Mouse (Mus musculus) stomach, embryonic 15.5 days (tissue): ENCODE data around the gene Rufy3. TPM values are rescaled to one million over a fixed set of nuclear protein-coding genes. Genes with fewer than 3 reads are reported as not detected.
A peak's percentile ranks its signal among the peaks of the same experiment; 100 is the strongest.

Source experiments
- ATAC-seq: fragments of 200-750 bp; cut with Nextera tagmentation; 2 replicates; pipeline ENCODE4 v1.8.0; 2017; ENCODE audit warnings: low read depth, moderate number of reproducible peaks, moderate TSS enrichment; ENCODE audit not compliant: insufficient read depth, low FRiP score
- H3K27ac ChIP-seq: fragments of 300-500 bp; sonication (generic); 2 replicates; pipeline ENCODE4 v1.5.1; 2015; ENCODE audit warnings: mild to moderate bottlenecking, inconsistent platforms
- H3K27me3 ChIP-seq: fragments of 300-500 bp; sonication (generic); replicated peaks from 2 replicates; pipeline ENCODE4 v1.6.1; 2015; ENCODE audit warnings: inconsistent platforms
- H3K36me3 ChIP-seq: fragments of 300-500 bp; sonication (generic); 2 replicates; pipeline ENCODE4 v1.6.1; 2015; ENCODE audit warnings: inconsistent platforms
- H3K4me1 ChIP-seq: fragments of 300-500 bp; sonication (generic); 2 replicates; pipeline ENCODE4 v1.6.1; 2015; ENCODE audit warnings: inconsistent platforms
- H3K4me2 ChIP-seq: fragments of 300-500 bp; sonication (generic); 2 replicates; pipeline ENCODE4 v1.6.1; 2015; ENCODE audit warnings: mild to moderate bottlenecking, inconsistent platforms
- H3K4me3 ChIP-seq: fragments of 300-500 bp; sonication (generic); replicated peaks from 2 replicates; pipeline ENCODE4 v1.5.1; 2015; ENCODE audit warnings: inconsistent platforms
- H3K9ac ChIP-seq: fragments of 300-500 bp; sonication (generic); 2 replicates; pipeline ENCODE4 v1.6.1; 2015; ENCODE audit warnings: inconsistent platforms
- H3K9me3 ChIP-seq: fragments of 300-500 bp; sonication (generic); 2 replicates; pipeline ENCODE4 v1.6.1; 2016; ENCODE audit warnings: inconsistent platforms
- WGBS: fragments of 180-500 bp; shearing (Covaris S2); methylation state at CpG from one replicate; pipeline ENCODE4 v1.1.7; 2015; 5-methylcytosine and 5-hydroxymethylcytosine counted together
- polyA plus RNA-seq: library from polyadenylated mRNA; unstranded; fragments of >200 nt; fragmentation: Nextera tagmentation; extraction: Ambion mirVana; gene quantifications from 2 replicates; pipeline ENCODE4 v1.2.1, GENCODE M21; 2015

Rufy3 gene
- polyA plus RNA-seq, 1 experiment from 2014 or later, result 16.8 TPM

DNA sequence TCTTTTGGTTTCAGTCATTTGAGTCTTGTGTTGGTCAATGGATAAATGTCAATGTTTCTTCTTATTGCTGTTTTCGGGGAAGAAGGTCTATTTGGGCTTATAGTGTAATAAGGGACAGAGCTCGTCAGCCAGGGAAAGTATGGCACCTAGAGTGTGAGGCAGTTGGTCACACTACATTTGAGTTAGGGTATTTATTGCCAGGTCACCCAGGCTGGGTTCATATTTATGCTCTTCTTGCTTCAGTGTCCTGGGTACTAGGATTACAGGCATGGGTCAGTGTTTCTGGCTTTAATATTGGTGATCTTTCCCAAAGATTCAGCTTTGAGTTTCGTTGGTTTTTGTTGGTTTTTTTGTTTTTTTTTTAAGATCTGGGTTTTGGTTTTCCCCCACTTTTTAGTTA is 37.9 kb downstream of the Rufy3 start:
- H3K36me3 ChIP-seq, result no peaks in the 10 kb centered on the region
- H3K9me3 ChIP-seq, result no peaks in the 10 kb centered on the region
- H3K27me3 ChIP-seq, result no peaks in the 10 kb centered on the region
- no peak overlapping the region for H3K27ac ChIP-seq
- no peak overlapping the region for H3K4me3 ChIP-seq
- no peak overlapping the region for H3K9ac ChIP-seq
- no peak for ATAC-seq
- WGBS, result 86% methylated on average over 3 of the region's 3 CpGs
- H3K4me1 ChIP-seq, result no peaks in the 10 kb centered on the region
- H3K4me2 ChIP-seq, result no peak overlapping the region

DNA sequence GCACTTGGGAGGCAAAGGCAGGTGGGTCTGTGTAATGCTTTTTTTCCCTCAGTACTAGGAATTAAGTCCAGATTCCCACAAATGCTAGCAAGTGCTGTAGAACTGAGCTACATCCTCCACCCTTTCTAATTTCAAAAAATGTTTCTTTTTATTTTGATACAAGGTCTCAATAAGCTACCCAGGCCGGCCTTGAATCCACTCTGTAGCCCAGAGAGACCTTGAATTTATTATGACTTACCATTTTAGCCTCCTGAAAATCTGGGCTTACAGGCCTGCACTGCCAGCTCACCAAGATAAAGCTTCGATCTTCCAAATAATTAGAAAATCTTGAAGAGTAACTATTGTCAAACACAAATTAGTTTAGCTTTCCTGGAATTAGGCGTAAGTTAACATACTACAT is 39.2 kb downstream of the Rufy3 start:
- no peaks in the 10 kb centered on the region for H3K9me3 ChIP-seq
- H3K4me1 ChIP-seq, result no peaks in the 10 kb centered on the region
- no peaks in the 10 kb centered on the region for H3K36me3 ChIP-seq
- no peak overlapping the region for H3K9ac ChIP-seq
- ATAC-seq, result no peak
- WGBS, result 92% methylated on average over 3 of the region's 3 CpGs
- no peak overlapping the region for H3K27ac ChIP-seq
- H3K4me2 ChIP-seq, result no peak overlapping the region
- no peak overlapping the region for H3K4me3 ChIP-seq
- H3K27me3 ChIP-seq, result no peaks in the 10 kb centered on the region

DNA sequence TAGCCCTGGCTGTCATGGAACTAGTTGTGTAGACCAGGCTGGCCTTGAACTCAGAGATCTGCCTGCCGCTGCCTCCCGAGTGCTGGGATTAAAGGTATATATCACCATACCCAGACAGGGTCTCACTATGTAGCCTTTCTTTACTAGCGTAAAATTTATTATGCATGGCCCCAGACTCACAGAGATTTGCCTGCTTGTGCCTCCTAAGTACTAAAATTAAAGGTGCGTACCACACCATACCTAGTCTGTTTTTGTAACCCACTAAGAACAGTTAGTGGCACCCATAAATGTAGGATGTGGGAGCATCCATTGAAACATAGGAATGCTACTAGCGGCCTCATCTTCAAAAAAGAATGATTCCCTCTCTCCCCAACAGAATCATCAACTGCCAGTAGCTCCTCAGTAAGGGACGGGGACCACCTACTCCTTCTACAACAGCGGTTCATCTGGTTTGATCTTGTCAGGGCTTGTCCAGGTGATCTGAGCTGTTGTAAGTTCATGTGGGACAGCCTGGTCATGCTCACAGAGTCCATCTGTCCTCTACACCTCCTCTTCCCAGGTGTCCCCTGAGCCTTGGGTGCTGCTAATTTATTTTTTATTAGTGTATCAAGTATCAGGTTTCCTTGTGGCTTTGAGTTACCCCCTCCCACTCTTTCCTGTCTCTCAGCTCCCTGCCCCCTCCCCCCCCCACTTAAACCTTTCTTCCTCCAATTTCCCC is 40.0 kb downstream of the Rufy3 start:
- no peaks in the 10 kb centered on the region for H3K27me3 ChIP-seq
- ATAC-seq, result no peak
- no peaks in the 10 kb centered on the region for H3K9me3 ChIP-seq
- no peak overlapping the region for H3K4me3 ChIP-seq
- H3K36me3 ChIP-seq, result no peaks in the 10 kb centered on the region
- no peak overlapping the region for H3K4me2 ChIP-seq
- H3K9ac ChIP-seq, result no peak overlapping the region
- 89% methylated on average over 7 of the region's 7 CpGs for WGBS
- no peak overlapping the region for H3K27ac ChIP-seq
- H3K4me1 ChIP-seq, result no peaks in the 10 kb centered on the region

DNA sequence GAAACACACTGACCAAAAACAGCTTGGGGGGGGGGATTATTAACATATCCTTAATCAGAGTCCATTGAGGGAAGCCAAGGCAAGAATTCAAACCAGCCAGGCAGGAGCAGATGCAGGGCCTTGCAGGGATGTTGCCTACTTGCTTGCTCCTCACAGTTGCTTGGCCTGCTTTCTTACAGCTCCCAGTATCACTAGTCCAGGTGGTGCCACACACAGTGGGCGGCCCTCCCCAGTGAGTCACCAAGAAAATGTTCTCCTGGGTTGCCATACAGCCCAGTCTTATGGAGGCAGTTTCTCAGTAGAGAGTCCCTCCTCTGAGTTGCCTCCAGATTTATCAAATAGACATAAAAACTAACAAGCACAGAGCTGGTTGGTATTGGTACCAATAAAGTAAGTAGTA is 49.3 kb downstream of the Rufy3 start:
- H3K27ac ChIP-seq, result no peak overlapping the region
- peaks cover 6% of the 10 kb centered on the region; the same call in 1 of the 2 replicates for H3K36me3 ChIP-seq
- WGBS, result 96% methylated on average over 1 of the region's 1 CpGs
- no peak for ATAC-seq
- H3K27me3 ChIP-seq, result no peaks in the 10 kb centered on the region
- no peaks in the 10 kb centered on the region for H3K4me1 ChIP-seq
- H3K4me3 ChIP-seq, result no peak overlapping the region
- H3K9ac ChIP-seq, result no peak overlapping the region
- H3K4me2 ChIP-seq, result no peak overlapping the region
- no peaks in the 10 kb centered on the region for H3K9me3 ChIP-seq

DNA sequence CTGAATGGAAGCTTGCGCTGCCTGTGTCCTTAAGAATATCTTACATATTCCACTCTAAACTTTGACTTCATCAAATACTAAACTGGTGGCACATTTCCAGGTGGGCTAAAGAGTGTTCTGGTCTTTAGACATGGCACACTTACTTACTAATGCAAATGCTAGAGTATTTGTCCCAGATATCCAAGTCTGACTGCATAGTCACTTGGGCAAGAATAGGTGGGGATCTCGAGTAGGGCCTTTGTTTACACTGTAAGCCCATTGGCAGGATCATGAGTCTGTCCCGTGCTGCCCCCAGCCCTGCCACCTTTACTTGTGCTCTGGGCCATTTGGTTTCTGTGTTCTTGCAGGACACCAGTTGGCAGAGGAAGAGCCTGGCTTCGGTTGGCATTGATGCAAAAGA is 52.1 kb downstream of the Rufy3 start:
- WGBS, result 76% methylated on average over 4 of the region's 4 CpGs
- H3K27ac ChIP-seq, result no peak overlapping the region
- no peaks in the 10 kb centered on the region for H3K4me1 ChIP-seq
- H3K9ac ChIP-seq, result no peak overlapping the region
- no peak overlapping the region for H3K4me3 ChIP-seq
- ATAC-seq, result no peak
- peaks cover 8% of the 10 kb centered on the region; the same call in 1 of the 2 replicates for H3K36me3 ChIP-seq
- no peaks in the 10 kb centered on the region for H3K27me3 ChIP-seq
- no peaks in the 10 kb centered on the region for H3K9me3 ChIP-seq
- H3K4me2 ChIP-seq, result no peak overlapping the region

DNA sequence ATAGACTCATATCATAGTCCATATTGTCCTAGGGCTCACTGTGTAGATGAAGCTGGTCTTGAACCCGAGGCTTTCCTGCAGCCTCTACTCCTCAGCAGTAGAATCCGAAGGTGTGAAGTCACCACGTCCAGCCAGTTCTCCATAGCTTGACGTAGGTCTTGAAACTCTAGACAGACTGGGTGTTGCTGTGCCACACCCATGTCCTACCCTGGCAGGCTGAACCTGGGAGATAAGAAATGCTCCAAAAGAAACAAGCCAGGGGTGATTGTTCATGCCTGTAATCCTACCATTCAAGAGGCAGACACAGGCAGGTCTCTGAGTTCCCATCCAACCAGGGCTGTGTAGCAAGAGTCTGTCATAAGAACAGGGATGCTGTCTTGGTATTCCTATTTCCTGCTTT is 62.7 kb downstream of the Rufy3 start:
- ATAC-seq, result peak; percentile 91
- Histone ChIP-seq H3K36me3 (no peaks in the 10 kb centered on the region), H3K4me1 (no peaks in the 10 kb centered on the region), H3K27me3 (no peaks in the 10 kb centered on the region), H3K9ac (no peak overlapping the region), H3K27ac (no peak overlapping the region), H3K9me3 (no peaks in the 10 kb centered on the region), H3K4me2 (no peak overlapping the region), H3K4me3 (no peak overlapping the region)
- 71% methylated on average over 4 of the region's 4 CpGs for WGBS

DNA sequence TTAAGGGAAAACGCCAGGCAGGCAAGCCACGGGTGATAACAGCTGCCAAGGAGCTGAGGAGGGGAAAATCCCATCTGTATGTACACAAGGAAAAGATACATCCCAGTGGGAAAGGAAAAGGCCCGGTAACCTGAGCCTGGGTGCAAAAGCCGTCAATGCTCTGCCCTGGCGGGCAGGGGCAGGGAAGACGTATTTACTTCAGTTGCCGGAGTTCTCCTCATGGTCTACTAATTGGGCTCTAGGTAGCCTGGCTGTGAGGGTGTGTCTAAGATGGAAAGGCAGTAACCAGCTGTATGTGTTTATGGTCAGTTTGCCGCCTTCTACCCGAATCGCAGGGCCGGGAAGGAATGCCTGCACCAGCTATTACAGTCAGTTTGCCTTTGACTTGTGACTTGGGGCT is 64.3 kb downstream of the Rufy3 start:
- Histone ChIP-seq H3K27ac (no peak overlapping the region), H3K36me3 (no peaks in the 10 kb centered on the region)
- no peak for ATAC-seq

DNA sequence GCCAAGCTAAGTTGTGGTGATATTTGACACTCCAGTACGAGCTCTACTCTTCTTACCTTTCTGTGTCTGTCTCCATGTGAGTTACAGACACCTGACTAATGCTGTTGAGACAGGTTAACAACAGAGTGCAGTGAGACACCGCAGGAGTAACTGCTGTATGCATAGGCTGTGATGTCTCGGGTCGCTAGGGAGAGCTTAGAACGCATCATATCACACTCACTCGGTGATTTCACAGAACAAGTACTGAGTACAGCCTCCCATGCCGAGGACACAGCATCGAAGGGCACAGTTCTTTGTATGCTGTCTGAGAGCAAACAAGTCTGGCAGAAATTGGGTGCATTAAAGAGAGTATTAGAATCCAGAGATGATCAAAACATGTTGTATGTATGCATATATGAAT is 65.1 kb downstream of the Rufy3 start:
- H3K9ac ChIP-seq, result no peak overlapping the region
- no peaks in the 10 kb centered on the region for H3K9me3 ChIP-seq
- H3K4me3 ChIP-seq, result no peak overlapping the region
- 88% methylated on average over 8 of the region's 8 CpGs for WGBS
- no peaks in the 10 kb centered on the region for H3K36me3 ChIP-seq
- no peak overlapping the region for H3K27ac ChIP-seq
- no peaks in the 10 kb centered on the region for H3K4me1 ChIP-seq
- no peak for ATAC-seq
- no peaks in the 10 kb centered on the region for H3K27me3 ChIP-seq
- no peak overlapping the region for H3K4me2 ChIP-seq

More for the DNA sequence above, 64.3 kb downstream of the Rufy3 start:
- no peaks in the 10 kb centered on the region for H3K27me3 ChIP-seq
- no peaks in the 10 kb centered on the region for H3K4me1 ChIP-seq
- H3K9ac ChIP-seq, result no peak overlapping the region
- no peak overlapping the region for H3K4me2 ChIP-seq
- H3K9me3 ChIP-seq, result no peaks in the 10 kb centered on the region
- 75% methylated on average over 11 of the region's 11 CpGs for WGBS
- H3K4me3 ChIP-seq, result no peak overlapping the region

DNA sequence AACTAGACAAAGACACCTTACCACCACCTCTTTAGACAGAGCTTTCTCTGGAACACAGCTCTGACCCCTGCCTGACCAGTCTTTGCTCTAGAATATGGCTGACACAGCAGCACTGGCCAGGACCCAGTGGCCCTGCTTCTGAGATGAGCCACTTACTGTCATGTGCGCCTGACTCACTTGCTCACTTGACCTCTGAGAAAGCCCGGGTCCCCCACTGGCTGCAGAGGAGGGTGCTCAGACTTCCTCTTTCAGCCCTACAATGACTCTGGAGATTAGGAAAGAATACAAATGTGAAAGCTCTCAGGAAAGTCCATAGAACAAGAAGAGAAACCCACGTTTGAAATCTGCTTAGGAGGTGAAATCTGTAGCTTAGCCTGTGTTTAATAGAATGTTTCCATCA is 66.0 kb downstream of the Rufy3 start:
- ATAC-seq, result no peak
- no peak overlapping the region for H3K4me2 ChIP-seq
- no peak overlapping the region for H3K9ac ChIP-seq
- no peaks in the 10 kb centered on the region for H3K27me3 ChIP-seq
- no peaks in the 10 kb centered on the region for H3K4me1 ChIP-seq
- 40% methylated on average over 3 of the region's 3 CpGs for WGBS
- no peaks in the 10 kb centered on the region for H3K36me3 ChIP-seq
- no peaks in the 10 kb centered on the region for H3K9me3 ChIP-seq
- H3K4me3 ChIP-seq, result no peak overlapping the region
- no peak overlapping the region for H3K27ac ChIP-seq

DNA sequence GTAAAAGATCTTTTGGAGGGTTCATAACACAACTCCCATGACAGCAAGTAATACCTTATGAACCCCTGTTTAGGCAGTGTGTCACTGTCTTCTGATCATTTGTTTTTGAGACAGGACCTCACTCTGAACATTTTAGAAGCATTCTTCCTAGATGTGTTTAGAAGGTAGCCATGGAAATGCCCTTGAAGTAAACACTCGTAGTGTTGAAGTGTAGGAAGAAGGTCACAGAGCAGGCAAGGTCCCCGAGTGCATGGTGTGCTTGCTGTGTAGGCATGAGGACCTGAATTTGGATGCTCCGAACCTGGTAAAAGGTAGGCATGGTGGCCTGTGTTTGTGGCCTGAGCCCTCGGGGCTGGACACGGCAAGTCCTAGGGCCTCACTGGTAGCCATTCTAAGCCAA is 66.7 kb downstream of the Rufy3 start:
- no peak for ATAC-seq
- no peak overlapping the region for H3K4me2 ChIP-seq
- H3K27me3 ChIP-seq, result no peaks in the 10 kb centered on the region
- H3K4me3 ChIP-seq, result no peak overlapping the region
- H3K36me3 ChIP-seq, result no peaks in the 10 kb centered on the region
- no peaks in the 10 kb centered on the region for H3K4me1 ChIP-seq
- H3K9me3 ChIP-seq, result no peaks in the 10 kb centered on the region
- 69% methylated on average over 5 of the region's 5 CpGs for WGBS
- no peak overlapping the region for H3K27ac ChIP-seq
- no peak overlapping the region for H3K9ac ChIP-seq

DNA sequence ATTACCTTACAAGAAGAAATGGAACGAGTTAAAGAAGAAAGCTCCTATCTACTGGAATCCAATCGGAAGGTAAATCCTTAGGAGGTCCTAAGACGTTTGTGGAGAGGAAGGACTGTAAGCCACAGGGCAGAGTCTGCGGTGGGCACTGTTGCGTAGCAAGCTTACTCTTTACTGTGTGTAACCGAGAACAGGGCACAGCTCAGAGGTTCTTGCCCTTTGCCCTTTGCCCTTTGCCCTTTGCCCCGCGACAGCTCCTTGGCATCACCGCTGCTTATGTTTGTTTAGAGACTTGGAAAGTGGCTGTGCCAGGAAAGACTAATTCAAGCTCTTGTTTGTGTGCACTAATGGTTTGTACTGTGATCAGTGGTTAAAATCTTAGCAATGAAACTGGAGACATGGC is 67.6 kb downstream of the Rufy3 start:
- 83% methylated on average over 9 of the region's 9 CpGs for WGBS
- no peak overlapping the region for H3K4me2 ChIP-seq
- no peak for ATAC-seq
- H3K36me3 ChIP-seq, result peaks cover 6% of the 10 kb centered on the region; the same call in 1 of the 2 replicates
- H3K27me3 ChIP-seq, result no peaks in the 10 kb centered on the region
- H3K27ac ChIP-seq, result no peak overlapping the region
- H3K4me3 ChIP-seq, result no peak overlapping the region
- no peak overlapping the region for H3K9ac ChIP-seq
- no peaks in the 10 kb centered on the region for H3K4me1 ChIP-seq
- no peaks in the 10 kb centered on the region for H3K9me3 ChIP-seq

DNA sequence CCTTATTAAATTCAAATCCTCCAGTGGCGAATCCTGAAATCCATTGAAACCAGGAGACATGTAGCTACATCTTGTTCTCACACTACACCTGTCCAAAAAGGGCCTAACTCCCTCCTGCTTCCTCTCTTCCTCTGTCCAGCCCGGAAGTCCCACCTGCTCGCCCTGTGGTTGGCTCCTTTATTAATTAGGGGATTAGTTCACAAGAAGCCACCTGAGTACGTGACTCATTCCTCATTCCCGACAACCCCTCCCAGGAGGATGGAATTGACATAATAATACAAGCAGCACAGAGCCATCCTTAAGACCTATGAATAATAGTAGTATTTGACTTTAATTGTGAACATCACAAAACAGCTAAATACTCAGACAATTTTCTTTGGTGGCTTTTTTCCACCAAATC is 69.2 kb downstream of the Rufy3 start:
- Histone ChIP-seq H3K27ac (no peak overlapping the region), H3K36me3 (peaks cover 8% of the 10 kb centered on the region; the same call in 1 of the 2 replicates), H3K9ac (no peak overlapping the region), H3K4me3 (no peak overlapping the region), H3K4me1 (no peaks in the 10 kb centered on the region), H3K4me2 (no peak overlapping the region), H3K27me3 (no peaks in the 10 kb centered on the region), H3K9me3 (no peaks in the 10 kb centered on the region)
- 85% methylated on average over 5 of the region's 5 CpGs for WGBS
- ATAC-seq, result no peak

DNA sequence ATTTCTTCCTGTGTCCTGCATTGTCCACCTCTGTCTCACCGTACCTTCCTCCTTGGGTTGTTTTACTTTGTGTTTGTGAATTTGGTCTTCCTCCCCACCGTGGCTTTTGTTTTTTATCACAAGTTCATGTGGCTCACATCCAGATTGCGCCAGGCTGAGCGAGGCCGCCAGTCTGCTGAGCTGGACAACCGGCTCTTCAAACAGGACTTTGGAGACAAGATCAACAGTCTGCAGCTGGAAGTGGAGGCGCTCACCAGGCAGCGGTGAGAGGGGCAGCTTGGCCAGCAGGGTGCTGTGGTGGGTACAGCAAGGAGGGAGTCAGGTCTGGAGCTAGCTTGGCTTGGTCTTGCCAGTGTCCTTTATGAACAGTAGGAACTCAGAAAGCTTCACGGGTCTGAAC is 77.9 kb downstream of the Rufy3 start:
- no peak overlapping the region for H3K9ac ChIP-seq
- no peak for ATAC-seq
- no peaks in the 10 kb centered on the region for H3K9me3 ChIP-seq
- peaks cover 14% of the 10 kb centered on the region; the same call in 1 of the 2 replicates for H3K36me3 ChIP-seq
- no peak overlapping the region for H3K4me3 ChIP-seq
- H3K27me3 ChIP-seq, result no peaks in the 10 kb centered on the region
- 79% methylated on average over 9 of the region's 9 CpGs for WGBS
- no peak overlapping the region for H3K27ac ChIP-seq
- H3K4me1 ChIP-seq, result no peaks in the 10 kb centered on the region
- no peak overlapping the region for H3K4me2 ChIP-seq
